Mouse (Mus musculus): ENCODE measurements around the gene Gabpa.
A peak's percentile ranks its signal among the peaks of the same experiment; 100 is the strongest.

DNA sequence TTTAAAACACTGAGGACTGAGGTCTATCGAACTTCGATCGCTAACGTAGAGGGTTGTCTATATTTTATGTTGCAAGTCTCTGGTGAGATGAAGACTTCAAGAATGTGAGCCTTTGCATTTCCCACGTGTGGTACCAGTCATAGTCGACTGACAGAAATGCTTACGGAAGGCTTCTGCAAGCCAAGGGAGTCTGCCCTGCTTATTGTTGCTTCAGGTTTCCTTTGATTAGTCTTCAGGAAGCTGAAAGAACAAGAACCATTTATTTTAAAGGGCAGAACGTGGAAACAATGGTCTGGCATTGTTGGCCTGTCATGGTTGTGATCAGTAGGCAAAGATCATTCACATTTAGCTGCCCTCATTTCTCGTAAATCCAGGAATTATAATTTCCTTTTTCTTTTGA, 38.0 kb upstream of the Gabpa start:
- TF ChIP-seq CTCF (IDR thresholded peaks at IDR 0.05): no peak
- peak; percentile 79 for TF ChIP-seq EP300 (IDR thresholded peaks at IDR 0.05)
